Mouse (Mus musculus): ENCODE measurements around the gene Ppp4r3a. TPM values are rescaled to one million over a fixed set of nuclear protein-coding genes. Genes with fewer than 3 reads are reported as not detected.

The Ppp4r3a gene
- polyA plus RNA-seq, 1 experiment from 2014 or later: 58.9 TPM

DNA sequence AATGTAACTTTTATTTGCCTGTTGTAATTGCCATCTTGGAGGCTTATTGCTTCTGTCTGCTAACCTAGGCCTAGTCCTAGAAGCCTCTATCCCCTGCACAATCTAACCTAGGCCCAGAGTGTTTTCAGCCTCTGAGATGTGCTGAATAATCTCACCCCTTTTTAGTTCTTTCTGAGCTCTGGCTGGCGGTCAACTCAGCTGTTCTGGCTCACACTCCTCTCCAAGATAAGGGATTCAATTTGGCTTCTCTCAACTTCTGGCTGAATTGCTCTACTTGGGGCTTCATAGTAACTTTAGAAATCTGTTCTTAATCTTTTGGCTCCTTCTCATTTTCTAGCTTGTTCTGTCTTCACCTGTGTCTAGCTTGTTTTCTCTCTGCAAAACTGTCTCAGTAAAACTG lies 3.9 kb upstream of the Ppp4r3a start:
- no peaks in the 10 kb centered on the region for H3K27me3 ChIP-seq (ENCODE audit: control insufficient read depth, insufficient read depth, low read length)
- WGBS: 76% methylated on average over 1 of the region's 1 CpGs
- no peaks in the 10 kb centered on the region for H3K36me3 ChIP-seq (ENCODE audit: control insufficient read depth, insufficient read depth, low read length)
- H3K4me1 ChIP-seq (ENCODE audit: control insufficient read depth, insufficient read depth, low read length): no peaks in the 10 kb centered on the region
- no peaks in the 10 kb centered on the region for H3K9me3 ChIP-seq (ENCODE audit: control insufficient read depth, low read length)
- no peak overlapping the region for H3K27ac ChIP-seq (ENCODE audit: low read depth, low read length)
- no peak overlapping the region for H3K9ac ChIP-seq (ENCODE audit: low read depth, low read length)
- H3K4me3 ChIP-seq (ENCODE audit: low read length): no peak overlapping the region
- H3K4me2 ChIP-seq (replicated peaks; ENCODE audit: low read depth, low read length): no peak overlapping the region
- no peak for ATAC-seq (ENCODE audit: low FRiP score, low TSS enrichment)

DNA sequence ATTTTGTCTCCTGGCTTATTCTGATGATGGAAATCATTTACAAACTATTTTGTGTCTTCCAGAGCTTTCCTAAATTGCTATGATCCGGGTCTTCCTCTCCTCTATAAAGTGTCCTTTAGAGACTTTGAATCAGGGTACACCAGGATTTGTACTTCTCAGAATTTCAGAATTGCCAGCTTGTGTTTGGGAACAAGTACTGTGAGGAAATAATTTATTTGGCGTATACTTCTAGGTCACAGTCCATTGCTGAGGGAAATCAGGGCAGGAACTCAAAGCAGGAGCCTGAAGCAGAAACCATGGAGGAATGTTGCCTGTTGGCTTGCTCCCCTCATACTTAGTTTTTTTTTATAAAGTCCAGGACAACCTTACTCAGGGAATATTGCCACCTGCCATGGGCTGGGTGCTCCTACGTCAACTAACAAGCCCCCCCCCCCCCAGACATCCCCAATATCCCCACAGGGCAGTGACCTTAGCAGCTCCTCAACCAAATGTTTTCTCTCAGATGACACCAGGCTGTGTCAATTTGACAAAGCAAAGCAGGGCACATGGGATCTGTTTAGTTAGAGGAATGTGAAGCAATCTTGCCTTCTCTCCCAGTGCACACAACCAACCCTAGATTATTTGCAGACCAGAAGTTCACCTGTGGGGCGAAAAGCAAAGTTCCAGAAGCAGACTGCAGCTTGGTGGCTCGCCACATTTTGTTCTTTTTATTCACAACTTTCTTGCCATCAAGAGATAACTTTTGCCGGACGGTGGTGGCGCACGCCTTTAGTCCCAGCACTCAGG lies 1.6 kb upstream of the Ppp4r3a start:
- peaks cover 7% of the 10 kb centered on the region for H3K36me3 ChIP-seq (ENCODE audit: control insufficient read depth, insufficient read depth, low read length)
- no peaks in the 10 kb centered on the region for H3K27me3 ChIP-seq (ENCODE audit: control insufficient read depth, insufficient read depth, low read length)
- peak overlapping the region; percentile 47 for H3K4me2 ChIP-seq (replicated peaks; ENCODE audit: low read depth, low read length)
- peaks cover 10% of the 10 kb centered on the region; the same call in 1 of the 2 replicates for H3K4me1 ChIP-seq (ENCODE audit: control insufficient read depth, insufficient read depth, low read length)
- H3K4me3 ChIP-seq (ENCODE audit: low read length): no peak overlapping the region; the same call in 1 of the 2 replicates
- H3K9me3 ChIP-seq (ENCODE audit: control insufficient read depth, low read length): no peaks in the 10 kb centered on the region
- ATAC-seq (ENCODE audit: low FRiP score, low TSS enrichment): no peak
- peak overlapping the region; percentile 86; the same call in 1 of the 2 replicates for H3K9ac ChIP-seq (ENCODE audit: low read depth, low read length)
- no peak overlapping the region for H3K27ac ChIP-seq (ENCODE audit: low read depth, low read length)
- 92% methylated on average over 9 of the region's 9 CpGs for WGBS

DNA sequence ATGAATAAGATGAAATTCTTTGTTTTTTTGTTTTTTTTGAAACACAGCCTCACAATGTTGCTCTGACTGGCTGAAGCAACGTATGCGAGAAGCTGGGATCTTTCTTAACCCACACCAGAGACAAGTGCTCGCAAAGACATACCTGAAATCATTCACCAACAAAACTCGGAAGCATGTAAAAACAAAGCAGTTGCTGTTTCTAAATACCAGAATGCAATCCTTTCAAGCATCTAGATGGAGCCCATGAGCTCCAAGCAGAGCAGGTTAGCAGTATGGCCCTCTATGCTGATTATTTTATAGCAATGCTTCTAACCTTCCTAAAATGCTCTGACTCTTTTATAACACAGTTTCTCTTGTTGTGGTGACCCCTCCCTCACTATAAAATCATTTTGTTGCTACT lies 735 bp upstream of the Ppp4r3a start:
- Histone ChIP-seq H3K9me3 (ENCODE audit: control insufficient read depth, low read length) (no peaks in the 10 kb centered on the region), H3K4me2 (replicated peaks; ENCODE audit: low read depth, low read length) (peak overlapping the region; percentile 47), H3K4me3 (ENCODE audit: low read length) (peak overlapping the region; percentile 75), H3K36me3 (ENCODE audit: control insufficient read depth, insufficient read depth, low read length) (peaks cover 7% of the 10 kb centered on the region), H3K27me3 (ENCODE audit: control insufficient read depth, insufficient read depth, low read length) (no peaks in the 10 kb centered on the region), H3K27ac (ENCODE audit: low read depth, low read length) (peak overlapping the region; percentile 100), H3K9ac (ENCODE audit: low read depth, low read length) (peak overlapping the region; percentile 86), H3K4me1 (ENCODE audit: control insufficient read depth, insufficient read depth, low read length) (peaks cover 10% of the 10 kb centered on the region; the same call in 1 of the 2 replicates)
- no peak for ATAC-seq (ENCODE audit: low FRiP score, low TSS enrichment)
- WGBS: 7% methylated on average over 4 of the region's 4 CpGs

DNA sequence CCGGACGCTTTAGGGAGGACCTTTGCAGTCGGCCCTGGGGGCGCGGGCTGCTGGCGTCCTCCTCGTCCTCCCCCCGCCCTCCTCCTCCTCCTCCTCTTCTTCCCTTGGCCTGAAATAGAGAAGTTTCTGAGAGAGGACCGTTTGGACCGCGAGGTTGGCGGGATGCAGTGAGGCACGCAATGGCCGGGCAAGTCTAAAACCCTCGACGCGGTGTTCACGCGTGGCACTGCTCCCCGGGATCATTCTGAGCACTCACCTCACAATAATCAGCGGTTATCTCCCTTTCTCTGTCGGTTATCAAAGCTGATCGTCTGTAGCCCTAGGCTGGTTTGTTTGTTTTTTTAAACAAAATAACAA lies 315 bp upstream of the Ppp4r3a start:
- Histone ChIP-seq H3K9me3 (ENCODE audit: control insufficient read depth, low read length) (no peaks in the 10 kb centered on the region), H3K4me1 (ENCODE audit: control insufficient read depth, insufficient read depth, low read length) (peaks cover 10% of the 10 kb centered on the region; the same call in 1 of the 2 replicates), H3K4me3 (ENCODE audit: low read length) (peak overlapping the region; percentile 75), H3K4me2 (replicated peaks; ENCODE audit: low read depth, low read length) (peak overlapping the region; percentile 47), H3K27ac (ENCODE audit: low read depth, low read length) (peak overlapping the region; percentile 100), H3K9ac (ENCODE audit: low read depth, low read length) (peak overlapping the region; percentile 86), H3K27me3 (ENCODE audit: control insufficient read depth, insufficient read depth, low read length) (no peaks in the 10 kb centered on the region), H3K36me3 (ENCODE audit: control insufficient read depth, insufficient read depth, low read length) (peaks cover 7% of the 10 kb centered on the region)
- ATAC-seq (ENCODE audit: low FRiP score, low TSS enrichment): no peak
- WGBS: under 1% methylated on average over 23 of the region's 23 CpGs

DNA sequence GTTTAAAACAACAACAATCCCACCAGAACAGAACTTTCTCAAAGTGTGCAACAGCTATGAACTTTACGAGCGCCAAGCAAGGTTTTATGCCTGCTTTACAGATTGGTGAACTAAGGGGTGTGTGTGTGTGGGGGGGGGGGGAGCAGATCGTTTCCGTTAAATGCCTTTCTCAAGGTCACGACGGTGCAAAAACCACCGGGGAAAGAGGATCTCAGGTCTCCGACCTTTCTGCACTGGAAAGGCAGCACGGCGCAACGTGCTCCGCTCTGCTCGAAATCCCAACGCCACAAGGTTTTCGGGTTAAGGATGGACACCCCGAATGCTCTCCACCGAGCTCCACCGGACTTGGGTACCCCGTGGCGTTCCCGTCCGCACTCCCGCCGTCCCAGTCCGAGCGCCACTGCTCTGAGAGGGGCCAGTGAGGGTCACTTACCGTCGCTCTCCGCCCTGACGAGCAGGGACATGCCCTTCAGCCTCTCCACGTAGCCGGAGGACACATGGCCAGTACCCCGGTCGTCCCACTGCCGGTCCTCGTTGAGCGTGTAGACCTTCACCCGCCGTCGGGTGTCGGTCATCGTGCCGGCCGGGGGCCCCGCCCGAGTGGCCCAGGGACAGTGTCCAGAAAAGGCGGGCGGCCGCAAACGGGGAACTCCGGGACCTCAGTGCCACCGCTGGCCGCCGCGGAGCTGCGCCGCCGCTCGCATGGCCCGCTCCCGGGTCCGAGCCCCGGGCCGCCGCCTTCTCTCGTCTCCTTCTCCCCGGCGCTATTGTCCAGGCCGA lies 1.0 kb downstream of the Ppp4r3a start:
- Histone ChIP-seq H3K27me3 (ENCODE audit: control insufficient read depth, insufficient read depth, low read length) (no peaks in the 10 kb centered on the region), H3K4me3 (ENCODE audit: low read length) (peak overlapping the region; percentile 75), H3K4me2 (replicated peaks; ENCODE audit: low read depth, low read length) (peak overlapping the region; percentile 88), H3K9me3 (ENCODE audit: control insufficient read depth, low read length) (no peaks in the 10 kb centered on the region), H3K36me3 (ENCODE audit: control insufficient read depth, insufficient read depth, low read length) (peaks cover 13% of the 10 kb centered on the region), H3K9ac (ENCODE audit: low read depth, low read length) (peak overlapping the region; percentile 86), H3K4me1 (ENCODE audit: control insufficient read depth, insufficient read depth, low read length) (peaks cover 10% of the 10 kb centered on the region; the same call in 1 of the 2 replicates), H3K27ac (ENCODE audit: low read depth, low read length) (peak overlapping the region; percentile 100)
- under 1% methylated on average over 67 of the region's 69 CpGs for WGBS
- peak; percentile 28 for ATAC-seq (ENCODE audit: low FRiP score, low TSS enrichment)

DNA sequence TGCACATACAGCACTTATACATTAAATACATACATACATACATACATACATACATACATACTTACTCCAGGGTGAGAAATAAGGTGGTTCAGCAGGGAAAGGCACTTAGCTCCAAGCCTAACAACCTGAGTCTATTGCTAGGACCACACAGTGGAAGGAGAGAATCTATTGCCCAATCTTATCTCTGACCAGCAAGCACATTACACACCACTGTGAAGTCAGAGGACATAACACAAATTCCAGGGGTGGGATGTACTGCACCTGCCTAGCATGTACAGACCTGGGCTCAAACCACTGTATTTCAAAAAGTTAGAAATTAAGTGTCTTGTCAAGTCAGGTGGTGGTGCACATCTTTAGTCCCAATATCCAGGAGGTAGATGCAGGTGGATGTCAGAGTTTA lies 5.5 kb downstream of the Ppp4r3a start:
- ATAC-seq (ENCODE audit: low FRiP score, low TSS enrichment): no peak
- Histone ChIP-seq H3K27me3 (ENCODE audit: control insufficient read depth, insufficient read depth, low read length) (no peaks in the 10 kb centered on the region), H3K4me1 (ENCODE audit: control insufficient read depth, insufficient read depth, low read length) (peaks cover 10% of the 10 kb centered on the region; the same call in 1 of the 2 replicates), H3K4me2 (replicated peaks; ENCODE audit: low read depth, low read length) (no peak overlapping the region), H3K4me3 (ENCODE audit: low read length) (no peak overlapping the region), H3K9ac (ENCODE audit: low read depth, low read length) (no peak overlapping the region), H3K27ac (ENCODE audit: low read depth, low read length) (no peak overlapping the region), H3K36me3 (ENCODE audit: control insufficient read depth, insufficient read depth, low read length) (peaks cover 24% of the 10 kb centered on the region), H3K9me3 (ENCODE audit: control insufficient read depth, low read length) (no peaks in the 10 kb centered on the region)

DNA sequence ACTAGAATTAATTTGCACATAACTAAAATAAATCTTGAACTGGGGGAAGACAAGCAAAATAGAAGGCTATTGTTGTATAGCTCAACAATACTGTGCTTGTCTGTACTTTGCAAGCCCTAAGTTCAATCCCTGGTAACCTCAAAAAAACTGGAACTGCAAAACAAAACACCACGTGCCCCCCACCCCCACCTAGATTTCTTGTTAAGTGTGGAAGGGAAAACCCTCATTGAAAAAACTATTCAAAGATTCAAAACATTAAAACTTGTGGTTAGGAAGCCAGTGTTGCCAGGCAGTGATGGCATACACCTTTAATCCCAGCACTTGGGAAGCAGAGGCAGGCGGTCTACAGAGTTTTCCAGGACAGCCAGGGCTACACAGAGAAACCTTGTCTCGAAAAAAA lies 8.1 kb downstream of the Ppp4r3a start:
- ATAC-seq (ENCODE audit: low FRiP score, low TSS enrichment): no peak
- no peak overlapping the region for H3K27ac ChIP-seq (ENCODE audit: low read depth, low read length)
- H3K9me3 ChIP-seq (ENCODE audit: control insufficient read depth, low read length): no peaks in the 10 kb centered on the region
- H3K4me2 ChIP-seq (replicated peaks; ENCODE audit: low read depth, low read length): no peak overlapping the region
- peaks cover 17% of the 10 kb centered on the region; the same call in 1 of the 2 replicates for H3K36me3 ChIP-seq (ENCODE audit: control insufficient read depth, insufficient read depth, low read length)
- 90% methylated on average over 3 of the region's 3 CpGs for WGBS
- no peaks in the 10 kb centered on the region for H3K27me3 ChIP-seq (ENCODE audit: control insufficient read depth, insufficient read depth, low read length)
- no peak overlapping the region for H3K4me3 ChIP-seq (ENCODE audit: low read length)
- H3K9ac ChIP-seq (ENCODE audit: low read depth, low read length): no peak overlapping the region
- H3K4me1 ChIP-seq (ENCODE audit: control insufficient read depth, insufficient read depth, low read length): no peaks in the 10 kb centered on the region

DNA sequence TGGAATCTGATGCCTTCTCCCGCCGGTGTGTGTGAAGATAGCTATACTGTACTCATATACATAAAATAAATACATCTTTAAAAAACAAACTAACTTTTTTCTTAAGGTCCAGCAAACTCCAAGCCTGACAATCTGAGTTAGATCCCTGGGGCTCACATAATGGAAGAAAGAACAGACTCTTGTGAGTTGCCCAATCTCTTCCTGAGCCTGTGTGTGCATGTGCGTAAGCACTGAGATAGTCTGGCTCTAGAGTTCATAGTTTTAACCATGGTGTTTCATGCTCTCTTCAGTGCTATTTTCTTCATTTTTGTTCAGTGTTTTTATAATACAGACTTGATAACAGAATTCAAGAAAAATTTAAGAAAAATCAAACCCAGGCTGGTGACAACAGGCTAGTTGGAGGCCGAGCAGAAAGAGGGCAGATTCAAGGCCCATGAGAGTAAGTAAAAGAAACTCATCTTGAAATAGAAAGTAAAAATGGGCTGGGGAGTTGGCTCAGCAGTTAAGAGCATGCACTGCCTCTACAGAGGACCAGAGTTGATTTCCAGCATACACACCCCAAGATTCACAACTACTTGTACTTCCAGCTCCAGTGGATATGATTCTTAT lies 8.6 kb downstream of the Ppp4r3a start:
- no peaks in the 10 kb centered on the region for H3K4me1 ChIP-seq (ENCODE audit: control insufficient read depth, insufficient read depth, low read length)
- H3K4me3 ChIP-seq (ENCODE audit: low read length): no peak overlapping the region
- no peak overlapping the region for H3K9ac ChIP-seq (ENCODE audit: low read depth, low read length)
- H3K36me3 ChIP-seq (ENCODE audit: control insufficient read depth, insufficient read depth, low read length): peaks cover 17% of the 10 kb centered on the region; the same call in 1 of the 2 replicates
- H3K4me2 ChIP-seq (replicated peaks; ENCODE audit: low read depth, low read length): no peak overlapping the region
- H3K27ac ChIP-seq (ENCODE audit: low read depth, low read length): no peak overlapping the region
- H3K9me3 ChIP-seq (ENCODE audit: control insufficient read depth, low read length): no peaks in the 10 kb centered on the region
- H3K27me3 ChIP-seq (ENCODE audit: control insufficient read depth, insufficient read depth, low read length): no peaks in the 10 kb centered on the region
- ATAC-seq (ENCODE audit: low FRiP score, low TSS enrichment): no peak
- 95% methylated on average over 4 of the region's 4 CpGs for WGBS

Data from kidney, embryonic 14.5 days (tissue).